ENCODE assay signal across 20 mouse cellular contexts in the genomic region with DNA sequence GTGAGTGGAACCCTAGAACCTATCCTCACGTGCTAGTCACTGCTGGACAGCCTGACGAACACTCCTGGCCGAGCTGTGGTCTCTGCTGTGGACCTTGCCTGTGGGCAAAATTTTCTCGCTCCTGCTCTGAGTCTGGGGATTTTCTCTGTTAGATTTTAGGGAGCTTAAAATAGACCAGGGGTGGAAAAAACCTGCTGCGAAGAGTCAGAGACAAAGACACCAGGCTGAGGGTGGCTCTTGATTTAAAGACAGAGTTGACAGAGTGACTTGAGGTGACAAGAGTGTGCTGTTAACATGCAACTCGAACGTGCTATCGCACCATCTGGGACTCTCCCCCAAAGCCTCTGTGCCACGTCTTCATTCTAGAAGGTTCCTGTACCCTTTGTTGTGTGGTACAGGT. TPM values are rescaled to one million over a fixed set of nuclear protein-coding genes. Genes with fewer than 3 reads are reported as not detected.
"Had no signal": no experiment of that assay in that cellular context is flagged by ENCODE, and none has a peak within 500 bp of the region (broad histone marks: within the 10 kb centered on the region; RNA-seq: fewer than 3 reads in every experiment).

No protein-coding gene starts in this region.

- H3K27me3 ChIP-seq: neural tube, embryonic 15.5 days; stomach, embryonic 15.5 days had no signal

- H3K9me3 ChIP-seq: neural tube, embryonic 15.5 days; stomach, embryonic 15.5 days had no signal

- H3K9ac ChIP-seq: neural tube, embryonic 15.5 days; stomach, embryonic 15.5 days had no signal

- H3K4me3 ChIP-seq: neural tube, embryonic 15.5 days; stomach, embryonic 15.5 days had no signal

- H3K4me1 ChIP-seq: neural tube, embryonic 15.5 days; stomach, embryonic 15.5 days had no signal

- H3K36me3 ChIP-seq: stomach, embryonic 15.5 days had no signal

- H3K27ac ChIP-seq: neural tube, embryonic 15.5 days; stomach, embryonic 15.5 days; stomach, postnatal 0 days had no signal

- H3K4me2 ChIP-seq: neural tube, embryonic 15.5 days; stomach, embryonic 15.5 days had no signal

- DNase-seq: retina, postnatal 1 day; right cerebral cortex, adult 18-20 months; right cerebral cortex, postnatal 14 days; right cerebral cortex, postnatal 25 days; right cerebral cortex, postnatal 4 days; spleen, adult 18-20 months; thymus, adult 18-20 months; thymus, adult 2 months; thymus, postnatal 14 days; thymus, postnatal 25 days; thymus, postnatal 36 days; thymus, postnatal 4 days had no signal

RNA-seq across cellular contexts. Expression of gene Kcnt1, which starts 35.4 kb away (rescaled TPM):
- total RNA-seq: neutrophil, adult 5-6 weeks had no signal

RNA-seq across cellular contexts. Expression of gene Sohlh1, which starts 51.9 kb away (rescaled TPM):
- total RNA-seq: neutrophil, adult 5-6 weeks had no signal
- polyA plus RNA-seq: neural tube, embryonic 14.5 days; neural tube, embryonic 15.5 days; small intestine, adult 2 months; spleen, adult 2 months; stomach, embryonic 14.5 days; stomach, embryonic 15.5 days had no signal
